Mouse (Mus musculus): Measurements from ENCODE around the gene Usp47. TPM values are rescaled to one million over a fixed set of nuclear protein-coding genes. Genes with fewer than 3 reads are reported as not detected.
"Not testable (repeated sequence)": the region's sequence is repeated elsewhere in the genome, so short reads cannot be mapped to it uniquely, and the experiment has no call there.

Gene Usp47
- polyA plus RNA-seq, 1 experiment: 0.23 TPM

DNA sequence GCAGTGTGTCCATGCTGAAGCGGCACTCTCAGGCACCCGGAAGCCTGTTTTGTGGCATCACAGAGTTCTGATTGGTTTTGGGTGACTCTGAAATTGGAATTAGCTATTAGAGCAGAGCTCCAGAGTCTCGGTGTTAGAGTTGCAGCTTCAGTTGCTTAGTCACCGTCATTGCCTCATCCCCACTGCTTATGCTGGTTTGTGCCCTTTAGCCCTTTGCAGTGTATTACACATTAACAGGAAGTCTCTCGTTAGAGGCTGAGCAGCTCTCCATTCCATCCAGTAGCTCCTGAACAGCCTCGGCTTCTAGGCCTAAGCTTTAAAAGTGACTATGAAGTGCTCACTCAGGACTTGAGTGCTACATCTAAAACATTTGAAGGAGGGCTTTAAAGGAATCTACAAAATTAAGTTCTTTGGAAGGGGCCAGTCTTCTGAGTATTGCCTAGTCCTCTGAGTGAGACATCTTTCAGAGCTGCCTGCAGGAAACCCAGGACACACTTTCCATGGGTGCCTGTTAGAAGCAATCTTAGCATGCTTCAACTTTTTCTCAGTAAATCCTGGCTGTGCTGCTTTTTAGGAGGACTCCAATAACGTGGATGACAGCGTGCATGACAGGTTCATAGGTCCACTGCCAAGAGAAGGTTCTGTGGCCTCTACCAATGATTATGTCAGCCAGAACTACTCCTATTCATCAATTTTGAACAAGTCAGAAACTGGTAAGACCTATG lies 32.8 kb downstream of the Usp47 start:
- no peaks in the 10 kb centered on the region for H3K9me3 ChIP-seq (ENCODE audit: control insufficient read depth, low read length)
- no peak for TF ChIP-seq TAL1 (IDR thresholded peaks at IDR 0.05; ENCODE audit: low read length)
- H3K4me3 ChIP-seq (replicated peaks): no peak overlapping the region
- H3K36me3 ChIP-seq (ENCODE audit: control insufficient read depth): peaks cover 47% of the 10 kb centered on the region
- H3K4me1 ChIP-seq (ENCODE audit: control insufficient read depth): no peaks in the 10 kb centered on the region
- H3K27me3 ChIP-seq (ENCODE audit: control insufficient read depth): no peaks in the 10 kb centered on the region

- no peaks in the 10 kb centered on the region for H3K4me1 ChIP-seq (ENCODE audit: control insufficient read depth)
- TF ChIP-seq TAL1 (IDR thresholded peaks at IDR 0.05; ENCODE audit: low read length): no peak
- TF ChIP-seq GATA1 (IDR thresholded peaks at IDR 0.05; ENCODE audit: low read length): no peak
- H3K4me3 ChIP-seq (replicated peaks): no peak overlapping the region
- H3K36me3 ChIP-seq (ENCODE audit: control insufficient read depth): peaks cover 59% of the 10 kb centered on the region
- no peaks in the 10 kb centered on the region for H3K9me3 ChIP-seq (ENCODE audit: control insufficient read depth, low read length)
- no peaks in the 10 kb centered on the region for H3K27me3 ChIP-seq (ENCODE audit: control insufficient read depth)
Observed at GRCm38 (mm10) chr7:112074868-112075267, 51.6 kb downstream of the Usp47 start.

GRCm38 (mm10) chr7:112082636-112083035 lies 59.3 kb downstream of the Usp47 start:
- no peaks in the 10 kb centered on the region for H3K9me3 ChIP-seq (ENCODE audit: control insufficient read depth, low read length)
- no peaks in the 10 kb centered on the region for H3K4me1 ChIP-seq (ENCODE audit: control insufficient read depth)
- TF ChIP-seq TAL1 (IDR thresholded peaks at IDR 0.05; ENCODE audit: low read length) (no peak), GATA1 (IDR thresholded peaks at IDR 0.05; ENCODE audit: low read length) (no peak)
- peaks cover 77% of the 10 kb centered on the region for H3K36me3 ChIP-seq (ENCODE audit: control insufficient read depth)
- H3K27me3 ChIP-seq (ENCODE audit: control insufficient read depth): no peaks in the 10 kb centered on the region
- no peak overlapping the region for H3K4me3 ChIP-seq (replicated peaks)

DNA sequence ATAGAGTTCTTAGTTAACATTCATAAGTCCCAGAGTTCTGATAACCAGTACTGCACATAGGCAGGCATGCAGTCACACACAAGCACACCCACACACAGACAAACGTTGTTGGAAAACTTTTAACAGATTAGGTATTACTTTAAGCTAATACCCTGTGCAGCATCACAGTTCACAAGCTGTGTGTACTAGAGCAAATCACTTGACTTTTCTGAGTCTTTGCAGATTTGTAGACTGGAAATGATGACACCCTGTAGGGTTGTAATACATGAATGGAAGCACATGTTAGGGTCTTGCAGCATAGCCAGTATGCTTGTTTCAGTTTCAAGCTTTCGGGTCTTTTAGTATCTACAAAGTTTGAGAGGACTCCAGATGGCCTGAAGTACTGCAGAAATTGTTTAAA lies 60.9 kb downstream of the Usp47 start:
- no peak for TF ChIP-seq TAL1 (IDR thresholded peaks at IDR 0.05; ENCODE audit: low read length)
- no peak for TF ChIP-seq GATA1 (IDR thresholded peaks at IDR 0.05; ENCODE audit: low read length)
- H3K9me3 ChIP-seq (ENCODE audit: control insufficient read depth, low read length): no peaks in the 10 kb centered on the region
- peaks cover 75% of the 10 kb centered on the region for H3K36me3 ChIP-seq (ENCODE audit: control insufficient read depth)
- H3K4me1 ChIP-seq (ENCODE audit: control insufficient read depth): no peaks in the 10 kb centered on the region
- H3K4me3 ChIP-seq (replicated peaks): no peak overlapping the region
- H3K27me3 ChIP-seq (ENCODE audit: control insufficient read depth): no peaks in the 10 kb centered on the region

DNA sequence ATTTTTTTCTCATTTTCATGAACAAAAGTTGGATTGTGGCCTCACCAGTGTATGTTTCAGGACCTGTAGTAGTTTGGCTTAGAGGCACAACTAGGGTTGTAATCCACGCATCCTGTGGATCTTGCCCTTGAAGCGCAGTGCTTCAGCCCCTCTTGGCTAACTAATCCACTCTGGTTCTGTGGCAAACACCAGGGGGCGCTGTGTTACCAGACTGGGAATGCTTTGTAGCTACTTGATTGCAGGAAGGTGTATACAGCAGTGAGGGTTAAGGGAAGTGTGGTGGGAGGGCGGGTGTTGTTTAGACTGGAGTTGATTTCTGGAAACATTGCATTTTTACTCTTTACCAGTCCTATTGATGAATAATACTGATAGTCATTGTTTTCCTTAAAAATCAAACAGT lies 61.8 kb downstream of the Usp47 start:
- peaks cover 78% of the 10 kb centered on the region for H3K36me3 ChIP-seq (ENCODE audit: control insufficient read depth)
- TF ChIP-seq GATA1 (IDR thresholded peaks at IDR 0.05; ENCODE audit: low read length) (no peak), TAL1 (IDR thresholded peaks at IDR 0.05; ENCODE audit: low read length) (no peak)

GRCm38 (mm10) chr7:112086186-112086585 lies 62.9 kb downstream of the Usp47 start:
- Histone ChIP-seq H3K36me3 (ENCODE audit: control insufficient read depth) (peaks cover 80% of the 10 kb centered on the region), H3K9me3 (ENCODE audit: control insufficient read depth, low read length) (no peaks in the 10 kb centered on the region), H3K27me3 (ENCODE audit: control insufficient read depth) (no peaks in the 10 kb centered on the region), H3K4me1 (ENCODE audit: control insufficient read depth) (no peaks in the 10 kb centered on the region), H3K4me3 (replicated peaks) (no peak overlapping the region)
- TF ChIP-seq TAL1 (IDR thresholded peaks at IDR 0.05; ENCODE audit: low read length) (no peak), GATA1 (IDR thresholded peaks at IDR 0.05; ENCODE audit: low read length) (no peak)

More for the DNA sequence above, 61.8 kb downstream of the Usp47 start:
- Histone ChIP-seq H3K4me3 (replicated peaks) (no peak overlapping the region), H3K9me3 (ENCODE audit: control insufficient read depth, low read length) (no peaks in the 10 kb centered on the region), H3K27me3 (ENCODE audit: control insufficient read depth) (no peaks in the 10 kb centered on the region), H3K4me1 (ENCODE audit: control insufficient read depth) (no peaks in the 10 kb centered on the region)

- not testable (repeated sequence) for H3K4me3 ChIP-seq (replicated peaks); H3K27me3 ChIP-seq (ENCODE audit: control insufficient read depth); H3K4me1 ChIP-seq (ENCODE audit: control insufficient read depth); H3K9me3 ChIP-seq (ENCODE audit: control insufficient read depth, low read length)
- peaks cover 87% of the 10 kb centered on the region for H3K36me3 ChIP-seq (ENCODE audit: control insufficient read depth)
Observed at GRCm38 (mm10) chr7:112094923-112095322, 71.6 kb downstream of the Usp47 start.

DNA sequence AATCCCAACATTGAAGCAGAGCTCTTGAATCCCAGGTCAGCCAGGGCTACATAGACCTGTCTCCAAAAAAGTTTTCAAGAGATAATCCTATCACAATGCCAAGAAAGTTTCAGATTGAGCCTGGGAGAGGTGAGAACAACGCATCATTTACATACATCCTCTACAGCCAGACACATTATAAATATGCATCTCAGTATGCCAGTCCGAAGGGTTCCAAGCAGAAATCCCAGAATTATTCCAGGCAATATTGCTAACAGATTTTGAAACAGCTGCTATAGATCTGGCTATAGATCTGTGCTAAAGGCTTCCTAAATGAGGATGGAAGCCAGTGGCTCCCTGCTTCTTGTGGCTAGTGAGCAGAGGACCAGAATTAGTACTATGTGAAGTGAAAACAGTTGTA lies 77.6 kb downstream of the Usp47 start:
- H3K36me3 ChIP-seq (ENCODE audit: control insufficient read depth): peaks cover 87% of the 10 kb centered on the region
- no peak for TF ChIP-seq GATA1 (IDR thresholded peaks at IDR 0.05; ENCODE audit: low read length)
- TF ChIP-seq TAL1 (IDR thresholded peaks at IDR 0.05; ENCODE audit: low read length): no peak
- H3K4me3 ChIP-seq (replicated peaks): no peak overlapping the region
- no peaks in the 10 kb centered on the region for H3K9me3 ChIP-seq (ENCODE audit: control insufficient read depth, low read length)
- H3K27me3 ChIP-seq (ENCODE audit: control insufficient read depth): no peaks in the 10 kb centered on the region
- no peaks in the 10 kb centered on the region for H3K4me1 ChIP-seq (ENCODE audit: control insufficient read depth)

DNA sequence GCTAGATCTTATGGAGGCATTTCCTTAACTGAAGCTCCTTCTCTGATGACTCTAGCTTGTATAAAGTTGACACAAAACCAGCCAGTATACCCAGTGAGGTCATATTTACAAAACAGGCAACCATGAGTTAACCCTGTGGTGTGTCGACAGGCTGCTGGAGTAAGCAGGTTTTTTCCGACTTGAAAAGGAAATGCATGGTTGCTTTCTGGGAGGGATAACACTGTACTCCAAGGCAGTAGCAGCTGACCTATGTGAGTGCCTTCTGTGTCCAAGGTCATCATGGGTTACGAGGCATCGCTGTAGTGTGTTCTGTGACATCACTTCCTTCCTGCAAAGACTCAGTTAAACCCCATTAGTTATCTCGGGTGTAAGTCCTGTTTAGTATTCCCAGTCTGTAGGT lies 79.6 kb downstream of the Usp47 start:
- no peaks in the 10 kb centered on the region for H3K27me3 ChIP-seq (ENCODE audit: control insufficient read depth)
- no peaks in the 10 kb centered on the region for H3K9me3 ChIP-seq (ENCODE audit: control insufficient read depth, low read length)
- H3K4me1 ChIP-seq (ENCODE audit: control insufficient read depth): no peaks in the 10 kb centered on the region
- no peak for TF ChIP-seq GATA1 (IDR thresholded peaks at IDR 0.05; ENCODE audit: low read length)
- no peak for TF ChIP-seq TAL1 (IDR thresholded peaks at IDR 0.05; ENCODE audit: low read length)
- H3K4me3 ChIP-seq (replicated peaks): no peak overlapping the region
- H3K36me3 ChIP-seq (ENCODE audit: control insufficient read depth): peaks cover 92% of the 10 kb centered on the region

DNA sequence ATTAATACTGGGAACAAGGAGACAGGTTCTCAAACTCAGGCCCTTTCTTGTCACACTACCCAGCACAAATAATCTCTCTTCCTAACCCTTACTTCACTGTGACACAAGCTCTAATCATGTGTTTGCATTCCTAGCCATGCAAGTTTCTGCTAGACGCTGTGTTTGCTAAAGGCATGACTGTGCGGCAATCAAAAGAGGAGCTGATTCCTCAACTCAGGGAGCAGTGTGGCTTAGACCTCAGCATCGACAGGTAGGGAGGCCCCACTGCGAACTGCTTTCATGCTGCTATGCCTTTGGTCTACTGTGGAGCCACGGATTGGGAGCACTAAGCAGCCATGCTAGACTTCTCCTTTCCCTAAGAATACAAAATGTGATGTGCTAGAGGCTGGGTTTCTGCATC lies 80.5 kb downstream of the Usp47 start:
- Histone ChIP-seq H3K9me3 (ENCODE audit: control insufficient read depth, low read length) (no peaks in the 10 kb centered on the region), H3K27me3 (ENCODE audit: control insufficient read depth) (no peaks in the 10 kb centered on the region), H3K4me3 (replicated peaks) (no peak overlapping the region), H3K4me1 (ENCODE audit: control insufficient read depth) (peaks cover 5% of the 10 kb centered on the region), H3K36me3 (ENCODE audit: control insufficient read depth) (peaks cover 92% of the 10 kb centered on the region)
- TF ChIP-seq GATA1 (IDR thresholded peaks at IDR 0.05; ENCODE audit: low read length) (no peak), TAL1 (IDR thresholded peaks at IDR 0.05; ENCODE audit: low read length) (no peak)

Data from erythroblast, embryonic 14.5 days (primary cell).